Mouse (Mus musculus) heart, embryonic 13.5 days (tissue): ENCODE measurements around the gene Polr1a. TPM values are rescaled to one million over a fixed set of nuclear protein-coding genes. Genes with fewer than 3 reads are reported as not detected.

Experiments used
- ATAC-seq: fragments of 200-750 bp; cut with Nextera tagmentation; 2 replicates; pipeline ENCODE4 v1.8.0; 2017; ENCODE audit warnings: moderate TSS enrichment; ENCODE audit not compliant: insufficient number of reproducible peaks, low FRiP score, low TSS enrichment; ENCODE audit errors: extremely low read depth
- H3K27ac ChIP-seq: fragments of 300-500 bp; sonication (generic); replicated peaks from 2 replicates; pipeline ENCODE4 v1.5.1; 2015; ENCODE audit warnings: moderate library complexity, mild to moderate bottlenecking, inconsistent platforms
- H3K27me3 ChIP-seq: fragments of 300-500 bp; sonication (generic); replicated peaks from 2 replicates; pipeline ENCODE4 v1.6.1; 2015; ENCODE audit warnings: mild to moderate bottlenecking, inconsistent platforms
- H3K36me3 ChIP-seq: fragments of 300-500 bp; sonication (generic); 2 replicates; pipeline ENCODE4 v1.6.1; 2015; ENCODE audit warnings: mild to moderate bottlenecking, inconsistent platforms
- H3K4me1 ChIP-seq: fragments of 300-500 bp; sonication (generic); 2 replicates; pipeline ENCODE4 v1.6.1; 2015; ENCODE audit warnings: inconsistent platforms
- H3K4me2 ChIP-seq: fragments of 300-500 bp; sonication (generic); 2 replicates; pipeline ENCODE4 v1.6.1; 2015; ENCODE audit warnings: inconsistent platforms, mild to moderate bottlenecking, moderate library complexity
- H3K4me3 ChIP-seq: fragments of 300-500 bp; sonication (generic); 2 replicates; pipeline ENCODE4 v1.5.1; 2015; ENCODE audit warnings: moderate library complexity, mild to moderate bottlenecking, inconsistent platforms
- H3K9ac ChIP-seq: fragments of 300-500 bp; sonication (generic); 2 replicates; pipeline ENCODE4 v1.6.1; 2015; ENCODE audit warnings: inconsistent platforms, mild to moderate bottlenecking, moderate library complexity
- H3K9me3 ChIP-seq: fragments of 300-500 bp; sonication (generic); 2 replicates; pipeline ENCODE4 v1.6.1; 2016; ENCODE audit warnings: inconsistent platforms
- WGBS: fragments of 180-500 bp; shearing (Covaris S2); methylation state at CpG from one replicate; pipeline ENCODE4 v1.1.7; 2015; ENCODE audit warnings: mixed read lengths; 5-methylcytosine and 5-hydroxymethylcytosine counted together
- polyA plus RNA-seq: library from polyadenylated mRNA; unstranded; fragments of >200 nt; fragmentation: Nextera tagmentation; extraction: Ambion mirVana; gene quantifications from 2 replicates; pipeline ENCODE4 v1.2.1, GENCODE M21; 2015

Polr1a gene
- polyA plus RNA-seq, 1 experiment from 2014 or later: 23.1 TPM

GRCm38 (mm10) chr6:71999917-72000512 is 91.2 kb downstream of the Polr1a start:
- Histone ChIP-seq H3K36me3 (no peaks in the 10 kb centered on the region), H3K9ac (no peak overlapping the region), H3K4me1 (0 out of 2 replicates have a peak, but pooled peaks cover 5% of the 10 kb centered on the region), H3K4me2 (no peak overlapping the region), H3K27me3 (no peaks in the 10 kb centered on the region), H3K27ac (no peak overlapping the region), H3K9me3 (peaks cover 9% of the 10 kb centered on the region; the same call in 1 of the 2 replicates), H3K4me3 (no peak overlapping the region)
- ATAC-seq: no peak
- 79% methylated on average over 11 of the region's 11 CpGs for WGBS

- Histone ChIP-seq H3K27ac (no peak overlapping the region), H3K4me2 (no peak overlapping the region), H3K27me3 (no peaks in the 10 kb centered on the region), H3K9ac (no peak overlapping the region), H3K4me3 (no peak overlapping the region), H3K4me1 (0 out of 2 replicates have a peak, but pooled peaks cover 5% of the 10 kb centered on the region), H3K9me3 (peaks cover 4% of the 10 kb centered on the region; the same call in 1 of the 2 replicates), H3K36me3 (no peaks in the 10 kb centered on the region)
- WGBS: 51% methylated on average over 5 of the region's 5 CpGs
- ATAC-seq: no peak
These were observed 92.4 kb downstream of the Polr1a start for GRCm38 (mm10) chr6:72001220-72001777.

GRCm38 (mm10) chr6:72007411-72008212 is 98.8 kb downstream of the Polr1a start:
- Histone ChIP-seq H3K4me2 (no peak overlapping the region), H3K9me3 (no peaks in the 10 kb centered on the region), H3K4me1 (no peaks in the 10 kb centered on the region), H3K4me3 (no peak overlapping the region), H3K36me3 (no peaks in the 10 kb centered on the region), H3K27ac (no peak overlapping the region), H3K9ac (no peak overlapping the region), H3K27me3 (no peaks in the 10 kb centered on the region; the same call in 1 of the 2 replicates)
- 52% methylated on average over 3 of the region's 3 CpGs for WGBS
- ATAC-seq: no peak

- Histone ChIP-seq H3K27me3 (no peaks in the 10 kb centered on the region; the same call in 1 of the 2 replicates), H3K4me2 (no peak overlapping the region), H3K9ac (no peak overlapping the region), H3K27ac (no peak overlapping the region), H3K4me1 (no peaks in the 10 kb centered on the region), H3K9me3 (no peaks in the 10 kb centered on the region), H3K36me3 (no peaks in the 10 kb centered on the region), H3K4me3 (no peak overlapping the region)
- WGBS: 83% methylated on average over 4 of the region's 4 CpGs
- ATAC-seq: no peak
These were observed 99.4 kb downstream of the Polr1a start for GRCm38 (mm10) chr6:72008213-72008655.

GRCm38 (mm10) chr6:72009454-72009853 is 100.6 kb downstream of the Polr1a start:
- Histone ChIP-seq H3K36me3 (no peaks in the 10 kb centered on the region), H3K4me3 (no peak overlapping the region), H3K27me3 (no peaks in the 10 kb centered on the region; the same call in 1 of the 2 replicates), H3K9me3 (no peaks in the 10 kb centered on the region), H3K4me1 (no peaks in the 10 kb centered on the region), H3K9ac (no peak overlapping the region), H3K4me2 (no peak overlapping the region), H3K27ac (no peak overlapping the region)
- no peak for ATAC-seq
- WGBS: 88% methylated on average over 1 of the region's 1 CpGs

- 54% methylated on average over 4 of the region's 4 CpGs for WGBS
- Histone ChIP-seq H3K4me2 (no peak overlapping the region), H3K9me3 (no peaks in the 10 kb centered on the region), H3K9ac (no peak overlapping the region), H3K27ac (no peak overlapping the region), H3K27me3 (no peaks in the 10 kb centered on the region; the same call in 1 of the 2 replicates), H3K4me3 (no peak overlapping the region), H3K4me1 (no peaks in the 10 kb centered on the region), H3K36me3 (no peaks in the 10 kb centered on the region)
- no peak for ATAC-seq
These were observed 105.2 kb downstream of the Polr1a start for GRCm38 (mm10) chr6:72014033-72014432.

- H3K4me1 ChIP-seq: no peaks in the 10 kb centered on the region
- H3K9ac ChIP-seq: no peak overlapping the region
- no peak overlapping the region for H3K4me3 ChIP-seq
- H3K27ac ChIP-seq: no peak overlapping the region
- H3K27me3 ChIP-seq: no peaks in the 10 kb centered on the region
- no peak for ATAC-seq
- no peaks in the 10 kb centered on the region for H3K9me3 ChIP-seq
- H3K4me2 ChIP-seq: no peak overlapping the region
- 68% methylated on average over 6 of the region's 6 CpGs for WGBS
- H3K36me3 ChIP-seq: no peaks in the 10 kb centered on the region
These were observed 109.2 kb downstream of the Polr1a start for GRCm38 (mm10) chr6:72018052-72018451.

- Histone ChIP-seq H3K4me2 (no peak overlapping the region), H3K9me3 (no peaks in the 10 kb centered on the region), H3K27me3 (no peaks in the 10 kb centered on the region), H3K27ac (no peak overlapping the region), H3K4me3 (no peak overlapping the region), H3K9ac (no peak overlapping the region), H3K4me1 (no peaks in the 10 kb centered on the region; the same call in 1 of the 2 replicates), H3K36me3 (no peaks in the 10 kb centered on the region)
- ATAC-seq: no peak
These were observed 116.6 kb downstream of the Polr1a start for GRCm38 (mm10) chr6:72025497-72025896.

- Histone ChIP-seq H3K4me2 (no peak overlapping the region), H3K36me3 (no peaks in the 10 kb centered on the region), H3K9me3 (no peaks in the 10 kb centered on the region), H3K27me3 (no peaks in the 10 kb centered on the region), H3K4me3 (no peak overlapping the region), H3K27ac (no peak overlapping the region), H3K9ac (no peak overlapping the region), H3K4me1 (no peaks in the 10 kb centered on the region; the same call in 1 of the 2 replicates)
- 95% methylated on average over 1 of the region's 1 CpGs for WGBS
- ATAC-seq: no peak
These were observed 119.2 kb downstream of the Polr1a start for GRCm38 (mm10) chr6:72028079-72028478.

GRCm38 (mm10) chr6:72029674-72030073 is 120.8 kb downstream of the Polr1a start:
- no peak overlapping the region for H3K9ac ChIP-seq
- no peak overlapping the region for H3K27ac ChIP-seq
- H3K36me3 ChIP-seq: no peaks in the 10 kb centered on the region
- ATAC-seq: no peak
- no peaks in the 10 kb centered on the region for H3K27me3 ChIP-seq
- 47% methylated on average over 6 of the region's 6 CpGs for WGBS
- H3K9me3 ChIP-seq: no peaks in the 10 kb centered on the region
- no peak overlapping the region for H3K4me2 ChIP-seq
- H3K4me1 ChIP-seq: no peaks in the 10 kb centered on the region; the same call in 1 of the 2 replicates
- H3K4me3 ChIP-seq: no peak overlapping the region
